Mouse (Mus musculus) lung, postnatal 25 days (tissue): Measurements from ENCODE around the gene Ankfy1.
A peak's percentile ranks its signal among the peaks of the same experiment; 100 is the strongest.

Source experiments
- DNase-seq: peaks from one replicate; pipeline ENCODE4 v3.0.0; 2022; ENCODE audit warnings: low spot score

Gene Ankfy1

DNA sequence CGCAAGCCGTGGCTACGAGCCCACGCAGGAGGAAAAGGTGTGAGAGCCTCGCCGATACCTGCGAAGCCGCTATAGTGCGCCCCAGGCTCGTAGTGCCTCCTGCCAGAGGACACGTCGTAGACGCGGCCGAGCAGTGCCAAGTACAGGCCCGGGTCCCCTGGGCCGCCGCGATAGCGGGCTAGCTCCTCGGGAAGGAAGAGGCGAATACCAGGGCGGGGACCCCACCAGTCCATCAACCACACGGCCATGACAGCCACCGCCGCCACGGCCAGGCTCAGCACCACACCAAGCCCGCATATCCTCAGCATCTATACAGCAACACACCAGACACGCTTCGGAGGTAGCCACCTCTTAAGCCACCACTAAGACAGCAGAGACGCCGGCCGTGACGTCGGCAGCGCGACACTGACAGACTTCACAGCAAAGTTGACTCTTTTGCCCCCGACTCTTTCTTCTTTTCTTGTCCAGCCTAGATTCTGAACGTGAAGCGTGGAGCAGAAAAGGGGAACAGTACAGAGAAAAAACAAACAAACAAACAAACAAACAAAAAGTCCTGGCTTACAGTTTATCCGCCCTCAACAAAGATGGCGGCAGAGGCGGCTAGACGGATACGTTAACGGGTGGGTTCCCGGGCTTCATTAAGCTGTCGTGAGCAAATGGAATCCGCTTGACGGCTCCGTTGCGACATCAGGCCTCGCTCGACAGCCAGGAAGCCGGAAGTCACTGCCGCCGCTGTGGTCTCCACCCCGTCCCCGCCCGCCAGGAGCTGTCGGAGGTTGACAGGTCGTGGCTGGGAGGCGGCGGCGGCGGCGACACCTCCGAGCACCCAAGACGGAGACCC lies 105.9 kb downstream of the Ankfy1 start, which contains the start of the genes Cyb5d2 and Zzef1:
TSS of gene Cyb5d2 (minus strand) at position 688 of the 841 bp plus-strand sequence.
TSS of gene Zzef1 (plus strand) at position 772 of the 841 bp plus-strand sequence.
- peak; percentile 98 for DNase-seq

DNA sequence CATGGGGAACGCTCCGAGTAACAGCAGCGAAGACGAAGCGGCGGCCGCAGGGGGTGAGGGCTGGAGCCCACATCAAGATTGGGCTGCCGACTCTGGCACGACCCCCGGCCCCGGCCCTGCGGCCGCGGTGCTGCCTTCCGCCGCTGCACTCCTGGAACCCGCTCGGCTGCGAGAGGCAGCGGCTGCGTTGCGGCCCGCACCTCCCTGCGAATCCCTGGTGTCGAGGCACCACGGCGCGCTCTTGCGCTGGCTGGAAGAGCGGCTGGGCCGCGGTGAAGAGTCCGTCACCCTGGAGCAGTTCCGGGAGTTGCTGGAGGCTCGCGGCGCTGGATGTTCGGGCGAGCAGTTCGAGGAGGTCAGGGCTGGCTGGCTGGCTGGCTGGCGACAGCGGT lies 106.5 kb downstream of the Ankfy1 start:
- DNase-seq: peak; percentile 16

DNA sequence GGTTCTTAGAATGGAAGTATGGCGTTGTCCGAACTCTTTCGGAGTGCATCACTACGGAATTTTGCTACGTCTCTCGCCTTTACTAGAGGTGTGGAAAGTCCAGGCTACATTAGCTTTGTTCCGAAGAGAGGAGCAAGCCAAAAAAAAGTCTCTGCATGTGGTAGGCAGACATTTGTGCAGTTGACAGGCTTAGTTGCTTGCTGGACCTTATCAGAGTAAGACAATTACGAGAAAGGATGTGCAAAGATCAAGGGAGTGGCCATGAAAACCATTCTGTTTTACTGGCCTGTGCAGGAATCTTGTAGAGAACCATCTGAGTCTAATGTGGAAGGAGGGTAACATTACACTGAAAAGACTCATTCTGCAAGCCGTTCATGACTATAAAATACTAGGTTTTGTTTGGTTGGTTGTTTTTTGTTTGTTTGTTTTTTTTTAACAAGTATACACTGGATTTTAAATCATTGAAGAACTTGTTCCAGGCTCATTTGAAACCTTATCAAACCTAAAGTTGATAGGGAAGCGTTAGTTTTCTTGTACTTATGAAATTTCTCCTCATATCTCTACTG lies 107.0 kb downstream of the Ankfy1 start:
- no peak for DNase-seq

DNA sequence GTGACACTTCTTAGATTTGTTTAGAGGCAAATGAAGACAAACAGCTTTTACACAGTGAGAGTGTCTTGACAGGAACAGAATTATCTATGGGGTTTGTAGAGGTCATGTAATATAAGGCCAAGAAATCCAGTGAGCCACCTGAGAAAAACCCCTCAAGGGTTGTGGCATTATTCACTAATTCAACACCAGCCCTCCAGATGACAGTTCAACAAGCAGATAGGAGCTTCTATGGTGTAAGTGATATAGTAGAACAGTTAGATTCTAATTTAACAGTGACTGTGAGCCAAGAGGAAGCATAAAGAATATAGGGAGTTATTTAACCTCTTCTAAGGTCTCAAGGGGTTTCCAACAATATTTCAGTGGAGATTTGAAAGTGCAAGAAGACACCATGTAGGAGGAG lies 108.3 kb downstream of the Ankfy1 start:
- DNase-seq: no peak

DNA sequence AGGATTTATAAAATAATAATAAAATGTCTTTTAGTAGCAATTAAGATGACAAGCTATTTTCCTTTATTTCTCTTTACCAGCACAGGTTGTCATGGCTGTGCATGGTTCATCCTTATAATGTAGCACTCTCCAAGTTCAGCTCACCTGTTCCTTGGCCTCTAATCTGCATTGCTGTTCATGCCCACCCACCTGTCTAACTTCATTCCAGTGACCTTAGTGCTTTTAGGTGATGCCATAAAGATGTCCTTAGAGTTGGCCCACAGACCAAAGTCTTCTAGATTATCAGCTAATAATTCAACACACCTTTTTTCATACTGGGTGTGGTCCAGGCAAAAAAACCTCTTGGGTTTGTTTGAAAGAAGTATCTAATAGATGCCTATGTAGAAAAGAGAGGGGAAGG lies 111.4 kb downstream of the Ankfy1 start:
- DNase-seq: no peak

DNA sequence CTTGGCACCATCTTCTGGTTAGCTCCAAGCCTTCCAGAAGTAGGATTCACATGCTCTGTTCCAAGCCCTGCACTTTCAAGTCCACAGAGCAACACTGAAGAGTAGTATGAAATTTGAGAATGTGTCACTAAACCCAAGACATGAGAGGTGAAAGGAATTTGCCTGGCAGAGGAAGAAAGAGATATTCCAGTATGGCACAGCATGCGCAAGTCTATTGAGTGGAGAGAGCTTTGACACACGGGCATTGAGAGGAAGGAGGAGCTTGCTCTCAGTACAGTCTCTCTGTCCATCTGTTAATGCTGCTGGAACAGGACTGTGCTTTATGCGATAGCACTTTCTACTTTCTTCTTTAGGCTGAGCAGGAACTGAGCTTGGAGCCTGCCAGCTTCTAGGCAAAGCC lies 113.2 kb downstream of the Ankfy1 start:
- DNase-seq: peak; percentile 12

DNA sequence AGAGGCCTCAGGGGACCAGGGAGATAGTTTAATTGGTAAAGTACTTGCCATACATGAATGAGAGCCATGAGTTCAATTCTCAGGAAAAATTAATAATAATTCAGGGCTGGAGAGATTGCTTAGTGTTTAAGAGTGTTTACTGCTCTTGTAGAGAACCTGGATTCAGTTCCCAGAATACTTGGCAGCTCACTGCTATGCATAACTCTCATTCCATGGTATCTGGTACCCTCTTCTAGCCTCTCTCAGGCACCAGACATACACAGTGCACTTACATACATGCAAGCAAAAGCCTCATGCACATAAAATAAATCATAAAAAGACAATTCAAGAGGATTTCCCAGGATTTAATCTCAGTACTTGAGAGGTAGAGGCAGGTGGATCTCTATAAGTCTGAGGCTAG lies 114.8 kb downstream of the Ankfy1 start:
- DNase-seq: peak; percentile 31

DNA sequence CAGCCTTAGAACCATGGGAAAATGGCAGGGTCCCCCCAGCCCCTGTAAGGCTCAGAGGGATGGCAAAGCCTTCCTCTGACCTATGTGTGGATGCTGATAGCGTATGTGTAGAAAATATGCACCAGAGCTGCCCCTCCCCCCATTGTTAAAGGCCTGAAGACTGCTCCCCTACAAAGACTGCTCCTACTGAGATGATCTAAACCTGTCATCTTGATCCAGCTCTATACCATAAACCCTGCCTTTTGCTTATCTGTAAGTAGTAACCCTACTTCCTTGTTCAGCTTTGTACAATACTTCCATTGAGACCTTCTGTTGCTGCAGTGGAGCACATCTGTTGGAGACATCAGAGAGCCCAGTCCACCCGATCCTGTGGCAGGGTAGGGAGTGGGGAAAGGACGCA lies 115.4 kb downstream of the Ankfy1 start:
- no peak for DNase-seq

DNA sequence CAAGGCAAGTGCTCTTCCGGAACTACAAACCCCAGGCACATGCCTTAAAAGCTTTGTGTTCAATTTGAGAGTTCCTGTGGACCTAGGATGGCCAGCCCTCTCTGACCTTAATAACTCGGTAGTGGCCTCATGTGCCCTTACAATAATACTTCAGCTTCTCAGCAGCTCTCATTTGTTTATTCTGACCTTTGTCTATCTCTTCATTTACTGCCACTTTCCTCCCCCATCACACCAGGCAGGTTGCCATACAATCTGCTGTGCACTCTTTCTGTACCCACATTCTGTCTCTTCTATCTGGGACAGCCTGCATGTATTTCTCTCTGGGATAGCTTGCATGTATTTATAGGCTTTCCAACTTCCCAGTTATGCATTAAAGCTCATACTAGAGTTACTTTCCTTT lies 116.8 kb downstream of the Ankfy1 start:
- DNase-seq: no peak

DNA sequence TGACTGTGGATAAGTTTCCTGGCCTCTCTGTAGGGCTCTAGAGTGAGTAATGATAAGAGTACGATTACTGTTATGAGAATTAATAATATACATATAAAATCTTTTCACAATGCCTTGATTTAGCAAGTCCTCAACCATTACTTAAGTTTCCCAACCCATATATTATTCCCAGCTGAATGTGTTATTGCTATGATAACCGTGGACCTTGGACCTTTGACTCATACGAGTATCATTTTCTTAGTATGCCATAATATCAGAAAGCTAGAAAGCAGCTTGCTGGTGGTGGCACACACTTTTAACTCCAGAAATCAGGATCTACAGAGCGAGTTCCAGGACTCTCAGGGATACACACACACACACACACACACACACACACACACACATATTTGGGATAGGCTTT lies 118.2 kb downstream of the Ankfy1 start:
- no peak for DNase-seq

DNA sequence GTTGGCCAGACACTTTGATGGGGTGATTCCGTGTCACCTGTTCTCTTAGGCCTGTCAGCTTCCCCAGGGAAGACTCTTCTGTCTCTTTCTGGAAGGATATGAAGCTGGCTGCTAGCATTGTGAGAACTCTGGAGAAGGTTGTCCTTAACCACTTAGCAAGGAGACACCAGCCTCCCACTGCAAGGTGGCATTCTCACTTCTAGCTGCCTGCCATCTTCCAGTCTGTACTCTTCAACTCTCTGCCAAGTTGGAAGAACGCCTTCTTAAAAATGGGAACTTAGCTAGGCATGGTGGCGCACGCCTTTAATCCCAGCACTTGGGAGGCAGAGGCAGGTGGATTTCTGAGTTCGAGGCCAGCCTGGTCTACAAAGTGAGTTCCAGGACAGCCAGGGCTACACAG lies 123.9 kb downstream of the Ankfy1 start:
- no peak for DNase-seq

DNA sequence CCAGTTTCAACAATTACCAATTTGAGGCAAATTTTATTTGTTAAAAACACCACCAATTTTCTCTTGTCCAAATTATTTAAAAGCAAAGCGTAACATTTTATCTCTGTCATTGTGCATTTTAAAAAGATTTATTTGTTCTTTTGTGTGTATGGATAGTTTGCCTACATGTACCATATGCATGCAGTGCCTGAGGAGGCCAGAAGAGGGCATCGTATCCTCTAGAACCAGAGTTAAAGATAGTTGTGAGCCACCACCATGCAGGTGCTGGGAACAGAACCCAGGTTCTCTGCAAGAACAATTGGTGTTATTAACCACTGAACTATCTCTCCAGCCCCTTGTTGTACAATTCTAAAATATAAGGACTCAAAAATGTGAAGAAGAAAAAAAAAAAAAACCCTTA lies 124.4 kb downstream of the Ankfy1 start:
- no peak for DNase-seq

DNA sequence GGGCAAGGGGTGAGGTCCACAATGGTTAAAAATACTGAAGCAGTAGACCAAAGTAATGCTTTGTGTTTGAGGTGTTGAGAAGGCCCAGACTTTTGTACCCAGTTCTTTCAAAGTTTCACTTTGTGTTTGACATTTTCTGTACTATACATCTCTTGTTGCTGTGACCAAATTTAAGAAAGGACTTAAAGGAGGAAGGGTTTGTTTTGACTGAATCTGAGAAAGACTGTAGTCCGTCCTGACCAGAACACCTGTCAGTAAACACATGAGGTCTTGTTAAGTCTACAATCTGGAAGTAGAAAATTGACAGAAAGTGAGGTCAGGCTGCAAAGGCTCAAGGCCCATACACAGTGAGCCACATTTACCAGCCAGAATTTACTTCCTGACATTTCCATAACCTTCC lies 127.1 kb downstream of the Ankfy1 start:
- no peak for DNase-seq

DNA sequence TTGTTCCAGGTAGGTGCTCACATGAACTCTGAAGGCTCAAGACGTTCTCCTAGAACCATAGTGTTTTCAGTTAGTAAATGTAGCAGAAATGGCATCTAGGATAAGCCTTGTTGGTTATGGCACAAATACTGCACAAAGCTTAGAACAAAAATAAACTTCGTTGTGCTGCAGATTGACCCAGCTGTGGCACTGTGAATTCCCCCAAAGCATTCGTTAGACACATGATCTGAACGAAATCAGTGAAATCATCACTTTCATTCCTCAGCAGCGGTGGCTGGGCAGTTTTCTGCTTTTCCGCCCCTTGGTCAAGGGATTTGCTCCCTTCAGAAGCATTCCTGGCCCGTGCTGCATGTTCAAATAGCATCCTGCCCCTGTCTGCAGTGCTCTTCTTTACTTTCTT lies 128.3 kb downstream of the Ankfy1 start:
- no peak for DNase-seq

DNA sequence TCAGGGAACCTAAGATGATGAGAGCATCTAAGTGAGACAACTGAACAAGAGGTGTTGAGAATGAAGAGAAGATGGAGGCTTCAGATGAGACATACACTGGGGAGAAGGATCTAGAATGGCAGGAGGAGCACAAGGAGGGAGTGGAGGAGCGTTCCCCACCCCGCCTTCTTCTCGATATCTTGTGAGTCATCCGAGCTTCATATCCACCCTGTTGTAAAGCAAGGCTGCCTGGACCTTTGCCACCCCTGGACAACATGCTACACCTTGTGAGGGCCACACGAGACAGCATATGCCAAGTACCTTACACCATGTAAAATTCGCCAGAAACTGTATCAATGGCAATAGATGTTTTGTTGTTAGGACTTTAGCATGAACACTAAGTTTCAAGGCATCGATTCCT lies 131.2 kb downstream of the Ankfy1 start:
- DNase-seq: no peak
